8 mouse cellular contexts compared by ENCODE assay signal in the genomic region with DNA sequence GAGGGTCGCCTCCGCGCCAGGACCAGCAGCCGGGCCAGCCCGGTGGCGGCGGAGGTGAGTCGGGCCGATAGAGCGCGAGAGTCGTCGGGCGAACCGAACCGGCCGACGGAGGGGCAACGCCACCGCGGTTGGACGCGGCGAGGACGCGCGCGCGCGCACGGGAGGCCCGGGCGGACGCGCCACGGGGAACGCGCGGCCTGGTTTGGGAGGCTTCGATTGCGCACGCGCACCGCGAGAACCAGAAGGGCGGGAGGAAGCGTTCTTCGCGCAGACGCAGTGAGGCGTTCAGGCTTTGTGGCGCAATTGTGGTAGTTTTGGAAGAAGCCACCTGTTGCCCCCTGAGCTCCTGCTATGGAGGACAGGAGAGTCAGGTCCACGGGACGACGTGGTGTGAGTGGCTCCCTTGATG. TPM values are rescaled to one million over a fixed set of nuclear protein-coding genes. Genes with fewer than 3 reads are reported as not detected.
DNase-seq lines count a peak whose midpoint lies in the region; ATAC-seq and TF ChIP-seq lines count a peak whose summit lies in the region.

No protein-coding gene starts in this region.

- H3K27me3 ChIP-seq in hindbrain, postnatal 0 days (ENCODE audit: insufficient read depth, low read length): no peaks in the 10 kb centered on the region

- intact Hi-C loops in gastrocnemius, adult 2 months (cut with DNase I): no loop called here

- WGBS in hindbrain, postnatal 0 days: under 1% methylated on average over 45 of the region's 55 CpGs

- peaks cover 11% of the 10 kb centered on the region for H3K4me1 ChIP-seq in hindbrain, postnatal 0 days (ENCODE audit: insufficient read depth, low read length)

- peaks cover 36% of the 10 kb centered on the region for H3K36me3 ChIP-seq in hindbrain, postnatal 0 days (ENCODE audit: insufficient read depth, low read length)

- H3K4me2 ChIP-seq in hindbrain, postnatal 0 days (ENCODE audit: low read depth, low read length): peak overlapping the region; percentile 94

- no peak for TF ChIP-seq CTCF in gastrocnemius, adult 2 months (IDR thresholded peaks at IDR 0.05)
- peak; percentile 23; the same call in 1 of the 2 replicates for TF ChIP-seq CTCF in hindbrain, postnatal 0 days (IDR thresholded peaks at IDR 0.05; ENCODE audit: low read depth)

- H3K9ac ChIP-seq in hindbrain, postnatal 0 days (replicated peaks; ENCODE audit: low read length): peak overlapping the region; percentile 99

- H3K4me3 ChIP-seq in gastrocnemius, adult 2 months: peak overlapping the region; percentile 98
- peak overlapping the region; percentile 100 for H3K4me3 ChIP-seq in hindbrain, postnatal 0 days (ENCODE audit: low read length)

- peak; percentile 61 for DNase-seq in WW6 (ENCODE audit: low read depth, low spot score)
- DNase-seq in cerebellum, postnatal 4 days (ENCODE audit: low spot score in 2 of 2): peak; percentile 84 to 93
- DNase-seq in gastrocnemius, adult 2 months: peak; percentile 97
- DNase-seq in hindbrain, postnatal 0 days (ENCODE audit: low spot score): peak; percentile 97
- peak; percentile 83 to 84 for DNase-seq in left cerebral cortex, adult 8-10 months (ENCODE audit: low spot score in 2 of 2)
- DNase-seq in right cerebral cortex, adult 18-20 months: peak; percentile 92
- DNase-seq in urinary bladder, adult 2 months (ENCODE audit: low spot score): peak; percentile 89

- no peak for ATAC-seq in hindbrain, postnatal 0 days
- peak; percentile 14; the same call in 1 of the 2 replicates for ATAC-seq in megakaryocyte, adult 5-6 weeks (ENCODE audit: poor library complexity, severe bottlenecking)

- peak overlapping the region; percentile 95 for H3K27ac ChIP-seq in gastrocnemius, adult 2 months
- H3K27ac ChIP-seq in hindbrain, postnatal 0 days: peak overlapping the region; percentile 100

- no peaks in the 10 kb centered on the region for H3K9me3 ChIP-seq in hindbrain, postnatal 0 days (ENCODE audit: low read length)

RNA-seq across cellular contexts. Expression of a gene that starts 0.8 kb away (rescaled TPM):
- total RNA-seq in gastrocnemius, adult 2 months (2021): 10 to 100 TPM; 95.2 to 98.6 TPM
- total RNA-seq in hindbrain, postnatal 0 days (2014; rRNA removed): 89.0 and 89.4 TPM in 2 replicates
- 80.2 and 84.9 TPM in 2 replicates for polyA plus RNA-seq in hindbrain, postnatal 0 days (2015; fragmentation: Nextera tagmentation; extraction: Ambion mirVana)
- 100 to 1,000 TPM; 164 to 203 (median 187) TPM for total RNA-seq in left cerebral cortex, adult 8-10 months (2022)
- 164 and 205 TPM in 2 replicates for total RNA-seq in megakaryocyte, adult 5-6 weeks (2015)
- 179 and 212 TPM in 2 replicates for total RNA-seq in megakaryocyte, adult 5-6 weeks (2017)
- 89.7 and 158 TPM in 2 replicates for polyA plus RNA-seq in urinary bladder, adult 2 months (2012; rRNA removed)

RNA-seq across cellular contexts. Expression of a gene that starts 19.9 kb away (rescaled TPM):
- over 10,000 TPM in 1 of 2 experiments, 1,000 to 10,000 TPM in 1; 6,181 to 10,031 TPM for total RNA-seq in gastrocnemius, adult 2 months (2021)
- 11.9 and 18.3 TPM in 2 replicates for total RNA-seq in hindbrain, postnatal 0 days (2014; rRNA removed)
- polyA plus RNA-seq in hindbrain, postnatal 0 days (2015; fragmentation: Nextera tagmentation; extraction: Ambion mirVana): 10.4 and 12.6 TPM in 2 replicates
- total RNA-seq in left cerebral cortex, adult 8-10 months (2022): 10 to 100 TPM; 25.2 to 37.8 (median 32.7) TPM
- 0.80 and 3.2 TPM in 2 replicates for total RNA-seq in megakaryocyte, adult 5-6 weeks (2015)
- total RNA-seq in megakaryocyte, adult 5-6 weeks (2017): 0.11 and 0.12 TPM in 2 replicates
- polyA plus RNA-seq in urinary bladder, adult 2 months (2012; rRNA removed): 34.8 and 47.2 TPM in 2 replicates

RNA-seq across cellular contexts. Expression of a gene that starts 23.4 kb away (rescaled TPM):
- total RNA-seq in gastrocnemius, adult 2 months (2021): 10 to 100 TPM; 13.1 to 14.2 TPM
- 102 TPM in 2 replicates for total RNA-seq in hindbrain, postnatal 0 days (2014; rRNA removed)
- 18.6 and 21.4 TPM in 2 replicates for polyA plus RNA-seq in hindbrain, postnatal 0 days (2015; fragmentation: Nextera tagmentation; extraction: Ambion mirVana)
- 100 to 1,000 TPM in 2 of 4 experiments, 10 to 100 TPM in 2; 91.7 to 111 (median 101) TPM for total RNA-seq in left cerebral cortex, adult 8-10 months (2022)
- total RNA-seq in megakaryocyte, adult 5-6 weeks (2015): 35.0 and 43.3 TPM in 2 replicates
- 66.3 and 79.6 TPM in 2 replicates for total RNA-seq in megakaryocyte, adult 5-6 weeks (2017)
- 63.7 and 88.3 TPM in 2 replicates for polyA plus RNA-seq in urinary bladder, adult 2 months (2012; rRNA removed)

RNA-seq across cellular contexts. Expression of a gene that starts 29.5 kb away (rescaled TPM):
- total RNA-seq in gastrocnemius, adult 2 months (2021): 1 to 10 TPM; 7.0 to 7.8 TPM
- 69.6 and 93.4 TPM in 2 replicates for total RNA-seq in hindbrain, postnatal 0 days (2014; rRNA removed)
- 57.8 and 59.5 TPM in 2 replicates for polyA plus RNA-seq in hindbrain, postnatal 0 days (2015; fragmentation: Nextera tagmentation; extraction: Ambion mirVana)
- total RNA-seq in left cerebral cortex, adult 8-10 months (2022): 10 to 100 TPM; 58.9 to 66.9 (median 62.6) TPM
- total RNA-seq in megakaryocyte, adult 5-6 weeks (2015): 15.1 and 16.6 TPM in 2 replicates
- 19.2 and 20.7 TPM in 2 replicates for total RNA-seq in megakaryocyte, adult 5-6 weeks (2017)
- polyA plus RNA-seq in urinary bladder, adult 2 months (2012; rRNA removed): 34.3 and 37.7 TPM in 2 replicates

RNA-seq across cellular contexts. Expression of a gene that starts 34.8 kb away (rescaled TPM):
- total RNA-seq in gastrocnemius, adult 2 months (2021): 10 to 100 TPM; 14.9 to 24.6 TPM
- total RNA-seq in hindbrain, postnatal 0 days (2014; rRNA removed): 250 and 283 TPM in 2 replicates
- 230 and 252 TPM in 2 replicates for polyA plus RNA-seq in hindbrain, postnatal 0 days (2015; fragmentation: Nextera tagmentation; extraction: Ambion mirVana)
- total RNA-seq in left cerebral cortex, adult 8-10 months (2022): 100 to 1,000 TPM; 107 to 128 (median 115) TPM
- total RNA-seq in megakaryocyte, adult 5-6 weeks (2015): 213 and 232 TPM in 2 replicates
- 195 and 214 TPM in 2 replicates for total RNA-seq in megakaryocyte, adult 5-6 weeks (2017)
- 106 and 109 TPM in 2 replicates for polyA plus RNA-seq in urinary bladder, adult 2 months (2012; rRNA removed)

Comparison
In these comparisons a context has a peak if more than half of its experiments do, and no peak if none do; other contexts are left out.
1. RNA of a gene that starts 19.9 kb away (total RNA-seq): 6,181 to 10,031 TPM in gastrocnemius, adult 2 months; 25.2 to 37.8 TPM in left cerebral cortex, adult 8-10 months, 11.9 to 18.3 TPM in hindbrain, postnatal 0 days and 0.11 to 3.2 TPM in megakaryocyte, adult 5-6 weeks; every median in the first group is over 100 times any median in the second.
2. Peak in every context shown above with its lines, with median percentiles within 50 percentile points of each other: DNase-seq.